Mouse (Mus musculus) MEL (cell line): ENCODE measurements around the gene Camkk2. TPM values are rescaled to one million over a fixed set of nuclear protein-coding genes. Genes with fewer than 3 reads are reported as not detected.

Experiments used
- DNase-seq: peaks from one replicate; pipeline ENCODE4 v3.0.0; 2011; ENCODE audit warnings: low read depth, low spot score
- H3K27ac ChIP-seq: 2 replicates; pipeline ENCODE4 v1.5.1; 2012; ENCODE audit warnings: low read depth, mild to moderate bottlenecking, control low read depth, low read length, moderate library complexity; ENCODE audit not compliant: control insufficient read depth
- H3K27me3 ChIP-seq, 2 experiments: fragments of 150-350 bp in 1 of 2; sonication (generic) in 1 of 2; 2 replicates each; pipeline ENCODE4 v1.6.1; 2012; ENCODE audit warnings: low read length in 2 of 2, mild to moderate bottlenecking in 2 of 2, improper control_type of control experiment in 1 of 2, moderate library complexity in 1 of 2; ENCODE audit not compliant: insufficient read depth in 2 of 2, control insufficient read depth in 1 of 2
- H3K36me3 ChIP-seq, 2 experiments: 2 replicates each; pipeline ENCODE4 v1.6.1; 2012 to 2014; ENCODE audit warnings: low read length in 2 of 2, improper control_type of control experiment in 1 of 2, inconsistent platforms in 1 of 2, mild to moderate bottlenecking in 1 of 2; ENCODE audit not compliant: insufficient read depth in 2 of 2, control insufficient read depth in 1 of 2
- H3K4me1 ChIP-seq, 2 experiments: fragments of 150-350 bp in 1 of 2; sonication (generic) in 1 of 2; 2 replicates each; pipeline ENCODE4 v1.6.1; 2012; ENCODE audit warnings: low read length in 2 of 2, improper control_type of control experiment in 1 of 2, mild to moderate bottlenecking in 1 of 2; ENCODE audit not compliant: insufficient read depth in 2 of 2, control insufficient read depth in 1 of 2
- H3K4me3 ChIP-seq, 2 experiments: fragments of 150-350 bp in 1 of 2; sonication (generic) in 1 of 2; 2 replicates each; pipeline ENCODE4 v1.5.1; 2012; ENCODE audit warnings: low read depth in 2 of 2, low read length in 2 of 2, mild to moderate bottlenecking in 2 of 2, moderate library complexity in 2 of 2, control low read depth in 1 of 2, improper control_type of control experiment in 1 of 2; ENCODE audit not compliant: control insufficient read depth in 1 of 2, insufficient read depth in 1 of 2
- H3K79me2 ChIP-seq: 2 replicates; pipeline ENCODE4 v1.6.1; 2012; ENCODE audit warnings: mild to moderate bottlenecking, low read length, moderate library complexity; ENCODE audit not compliant: control insufficient read depth, poor library complexity, insufficient read depth
- H3K9ac ChIP-seq: 2 replicates; pipeline ENCODE4 v1.6.1; 2012; ENCODE audit warnings: low read depth, mild to moderate bottlenecking, control low read depth, low read length, moderate library complexity; ENCODE audit not compliant: control insufficient read depth, poor library complexity, severe bottlenecking
- H3K9me3 ChIP-seq: fragments of 150-350 bp; sonication (generic); replicated peaks from 2 replicates; pipeline ENCODE4 v1.6.1; 2012; ENCODE audit warnings: mild to moderate bottlenecking, low read length, improper control_type of control experiment, moderate library complexity; ENCODE audit not compliant: insufficient read depth
- CHD1 ChIP-seq: IDR thresholded peaks from 2 replicates; pipeline ENCODE4 v1.6.1; 2012; ENCODE audit warnings: low read depth, mild to moderate bottlenecking, inconsistent platforms, low read length, improper control_type of control experiment
- CHD2 ChIP-seq: IDR thresholded peaks from 2 replicates; pipeline ENCODE4 v1.6.1; 2011; ENCODE audit warnings: low read length, improper control_type of control experiment
- CTCF ChIP-seq, 3 experiments: IDR thresholded peaks in 2 of 3; conservative IDR thresholded peaks in 1 of 3; 2 replicates each; pipeline ENCODE4 v1.5.1; 2011 to 2012; ENCODE audit warnings: low read length in 3 of 3, low read depth in 2 of 3, mild to moderate bottlenecking in 2 of 3, improper control_type of control experiment in 1 of 3, inconsistent platforms in 1 of 3, mixed read lengths in 1 of 3, moderate library complexity in 1 of 3; ENCODE audit not compliant: control insufficient read depth in 1 of 3, insufficient read depth in 1 of 3, poor library complexity in 1 of 3, severe bottlenecking in 1 of 3
- EP300 ChIP-seq, 2 experiments: IDR thresholded peaks; 2 replicates each; pipeline ENCODE4 v1.6.1; 2011; ENCODE audit warnings: improper control_type of control experiment in 2 of 2, low read length in 2 of 2, low read depth in 1 of 2, mild to moderate bottlenecking in 1 of 2
- ETS1 ChIP-seq: IDR thresholded peaks from 2 replicates; pipeline ENCODE4 v1.6.1; 2012; ENCODE audit warnings: low read depth, mild to moderate bottlenecking, inconsistent platforms, low read length, improper control_type of control experiment, moderate library complexity
- GABPA ChIP-seq: IDR thresholded peaks from 2 replicates; pipeline ENCODE4 v1.6.1; 2012; ENCODE audit warnings: low read depth, mild to moderate bottlenecking, inconsistent platforms, low read length, improper control_type of control experiment, moderate library complexity
- JUND ChIP-seq: IDR thresholded peaks from 2 replicates; pipeline ENCODE4 v1.6.1; 2011; ENCODE audit warnings: low read depth, mild to moderate bottlenecking, improper control_type of control experiment, low read length
- MAZ ChIP-seq: IDR thresholded peaks from 2 replicates; pipeline ENCODE4 v1.6.1; 2012; ENCODE audit warnings: low read depth, mild to moderate bottlenecking, inconsistent platforms, low read length, improper control_type of control experiment
- MEF2A ChIP-seq: IDR thresholded peaks from 2 replicates; pipeline ENCODE4 v1.6.1; 2014; ENCODE audit warnings: low read depth, mild to moderate bottlenecking, inconsistent platforms, low read length, improper control_type of control experiment; ENCODE audit not compliant: poor library complexity, insufficient replicate concordance, severe bottlenecking; ENCODE audit errors: extremely low read depth
- MYB ChIP-seq: IDR thresholded peaks from 2 replicates; pipeline ENCODE4 v1.6.1; 2011; ENCODE audit warnings: mild to moderate bottlenecking, low read depth, low read length, improper control_type of control experiment
- NRF1 ChIP-seq: IDR thresholded peaks from 2 replicates; pipeline ENCODE4 v1.6.1; 2014; ENCODE audit warnings: low read depth, mild to moderate bottlenecking, inconsistent platforms, low read length, improper control_type of control experiment, moderate library complexity; ENCODE audit not compliant: poor library complexity, insufficient read depth, severe bottlenecking
- POLR2AphosphoS2 ChIP-seq: IDR thresholded peaks from 2 replicates; pipeline ENCODE4 v1.6.1; 2011; ENCODE audit warnings: low read length, improper control_type of control experiment
- SMC3 ChIP-seq: IDR thresholded peaks from 2 replicates; pipeline ENCODE4 v1.6.1; 2011; ENCODE audit warnings: low read depth, low read length, improper control_type of control experiment
- TAL1 ChIP-seq: IDR thresholded peaks from 2 replicates; pipeline ENCODE4 v1.6.1; 2012; ENCODE audit warnings: mild to moderate bottlenecking, inconsistent platforms, low read length, moderate library complexity, mixed read lengths
- TBP ChIP-seq: IDR thresholded peaks from 2 replicates; pipeline ENCODE4 v1.8.0; 2011; ENCODE audit warnings: low read depth, low read length, improper control_type of control experiment
- UBTF ChIP-seq: IDR thresholded peaks from 2 replicates; pipeline ENCODE4 v1.6.1; 2012; ENCODE audit warnings: low read depth, mild to moderate bottlenecking, inconsistent platforms, low read length, improper control_type of control experiment, moderate library complexity, borderline replicate concordance; ENCODE audit not compliant: insufficient read depth
- USF1 ChIP-seq: IDR thresholded peaks from 2 replicates; pipeline ENCODE4 v1.6.1; 2014; ENCODE audit warnings: low read depth, mild to moderate bottlenecking, inconsistent platforms, low read length, improper control_type of control experiment, moderate library complexity
- ZC3H11A ChIP-seq: IDR thresholded peaks from 2 replicates; pipeline ENCODE4 v1.6.1; 2012; ENCODE audit warnings: low read depth, mild to moderate bottlenecking, inconsistent platforms, low read length, improper control_type of control experiment
- polyA plus RNA-seq, 2 experiments: library from polyadenylated mRNA; stranded (reverse) in 1 of 2; unstranded in 1 of 2; fragments of >175 nt in 1 of 2; fragments of >200 nt in 1 of 2; gene quantifications; 2 replicates each; pipeline versions ENCODE4 v1.2.1 to v1.2.4; 2012; ENCODE audit warnings: low replicate concordance in 2 of 2, low read depth in 1 of 2; ENCODE audit not compliant: insufficient read length in 2 of 2, insufficient read depth in 1 of 2, missing spikeins in 1 of 2
- total RNA-seq: library from RNA; depleted of rRNA; stranded (reverse); fragments of 300-350 nt; gene quantifications from 2 replicates; pipeline ENCODE4 v1.2.3, GENCODE M21; 2012

Camkk2 gene
- total and polyA plus RNA-seq, 3 experiments, result 23.7 to 24.8 TPM; not detected in 1

- no peak overlapping the region for H3K9ac ChIP-seq
- DNase-seq, result no peak
- peaks cover 8% of the 10 kb centered on the region for H3K79me2 ChIP-seq
- H3K27ac ChIP-seq, result no peak overlapping the region
- no peak overlapping the region for H3K4me3 ChIP-seq
- peaks cover 0 to 17% of the 10 kb centered on the region in 2 experiments; a peak in 2 of 4 replicates for H3K36me3 ChIP-seq
- no peaks in the 10 kb centered on the region for H3K27me3 ChIP-seq
- peaks cover 12 to 17% of the 10 kb centered on the region in 2 experiments for H3K4me1 ChIP-seq
- no peak for TF ChIP-seq UBTF
- no peak for TF ChIP-seq MEF2A
- 0 out of 6 replicates have a peak, but pooled peaks of 1 of the 3 experiments have one; percentile 3 for TF ChIP-seq CTCF (IDR thresholded peaks at IDR 0.05 in 2 of 3, conservative IDR thresholded peaks at IDR 0.05 in 1 of 3; ENCODE audit: control insufficient read depth in 1 of 3, insufficient read depth in 1 of 3, low read depth in 2 of 3, low read length in 3 of 3, poor library complexity in 1 of 3, severe bottlenecking in 1 of 3)
- no peak for TF ChIP-seq POLR2AphosphoS2
- no peak for TF ChIP-seq MAZ
- TF ChIP-seq, all 39 proteins: peak for 1
- H3K9me3 ChIP-seq, result no peaks in the 10 kb centered on the region
Observed at GRCm38 (mm10) chr5:122824450-122824849, 45.2 kb upstream of the Camkk2 start.

- no peaks in the 10 kb centered on the region for H3K27me3 ChIP-seq
- peaks cover 8% of the 10 kb centered on the region for H3K79me2 ChIP-seq
- H3K4me1 ChIP-seq, result peaks cover 12 to 17% of the 10 kb centered on the region in 2 experiments
- no peaks in the 10 kb centered on the region for H3K9me3 ChIP-seq
- TF ChIP-seq EP300 (IDR thresholded peaks at IDR 0.05; ENCODE audit: low read depth in 1 of 2, low read length in 2 of 2) (no peak), USF1 (no peak), NRF1 (no peak), TBP (no peak), SMC3 (peak; percentile 10; the same call in 1 of the 2 replicates), CTCF (IDR thresholded peaks at IDR 0.05 in 2 of 3, conservative IDR thresholded peaks at IDR 0.05 in 1 of 3; ENCODE audit: control insufficient read depth in 1 of 3, insufficient read depth in 1 of 3, low read depth in 2 of 3, low read length in 3 of 3, poor library complexity in 1 of 3, severe bottlenecking in 1 of 3) (peak in 1 of 3 experiments; percentile 34; a peak in 3 of 6 replicates)
- peak; percentile 54 for DNase-seq
- H3K4me3 ChIP-seq, result no peak overlapping the region
- H3K27ac ChIP-seq, result no peak overlapping the region
- H3K9ac ChIP-seq, result no peak overlapping the region
- H3K36me3 ChIP-seq, result peaks cover 2 to 17% of the 10 kb centered on the region in 2 experiments
Observed at GRCm38 (mm10) chr5:122823976-122824375, 44.8 kb upstream of the Camkk2 start.

GRCm38 (mm10) chr5:122822441-122822840 lies 43.2 kb upstream of the Camkk2 start:
- Histone ChIP-seq H3K4me3 (no peak overlapping the region), H3K9me3 (no peaks in the 10 kb centered on the region), H3K36me3 (peaks cover 11 to 17% of the 10 kb centered on the region in 2 experiments), H3K4me1 (peaks cover 12 to 17% of the 10 kb centered on the region in 2 experiments), H3K9ac (no peak overlapping the region), H3K79me2 (peaks cover 8% of the 10 kb centered on the region), H3K27ac (no peak overlapping the region), H3K27me3 (no peaks in the 10 kb centered on the region)
- DNase-seq, result no peak
- TF ChIP-seq GABPA (no peak), MAZ (no peak), CHD2 (no peak), JUND (no peak), SMC3 (no peak), MYB (no peak), USF1 (no peak), CHD1 (no peak), ETS1 (no peak), ZC3H11A (no peak), POLR2AphosphoS2 (no peak), TAL1 (no peak)
